Mouse (Mus musculus) liver, adult 2 months (tissue): ENCODE measurements around the gene Zkscan16. TPM values are rescaled to one million over a fixed set of nuclear protein-coding genes. Genes with fewer than 3 reads are reported as not detected.

Source experiments
- DNase-seq: peaks from one replicate; pipeline ENCODE4 v3.0.0-alpha.2; 2011; ENCODE audit warnings: low read depth, low spot score; ENCODE audit errors: extremely low read depth
- H3K27ac ChIP-seq: fragments of 200-500 bp; replicated peaks from 2 replicates; pipeline ENCODE4 v1.5.1; 2012; ENCODE audit warnings: low read depth, mild to moderate bottlenecking, control low read depth, inconsistent platforms, low read length; ENCODE audit not compliant: insufficient read depth
- H3K27me3 ChIP-seq: fragments of 200-500 bp; 2 replicates; pipeline ENCODE4 v1.6.1; 2012; ENCODE audit warnings: mild to moderate bottlenecking, moderate library complexity, low read length, inconsistent platforms; ENCODE audit not compliant: control insufficient read depth, insufficient read depth
- H3K36me3 ChIP-seq: fragments of 200-500 bp; 2 replicates; pipeline ENCODE4 v1.6.1; 2012; ENCODE audit warnings: low read length, inconsistent platforms; ENCODE audit not compliant: control insufficient read depth, insufficient read depth
- H3K4me1 ChIP-seq: fragments of 200-500 bp; 2 replicates; pipeline ENCODE4 v1.6.1; 2011; ENCODE audit warnings: low read length; ENCODE audit not compliant: control insufficient read depth, insufficient read depth
- H3K4me3 ChIP-seq: fragments of 200-500 bp; 2 replicates; pipeline ENCODE4 v1.5.1; 2011; ENCODE audit warnings: low read depth, mild to moderate bottlenecking, control low read depth, low read length, moderate library complexity; ENCODE audit not compliant: insufficient read depth
- H3K79me2 ChIP-seq: fragments of 200-500 bp; 2 replicates; pipeline ENCODE4 v1.6.1; 2012; ENCODE audit warnings: inconsistent platforms, mild to moderate bottlenecking, low read length, moderate library complexity; ENCODE audit not compliant: control insufficient read depth, insufficient read depth
- H3K9ac ChIP-seq: fragments of 200-500 bp; 2 replicates; pipeline ENCODE4 v1.6.1; 2012; ENCODE audit warnings: low read depth, mild to moderate bottlenecking, control low read depth, inconsistent platforms, low read length
- CTCF ChIP-seq: fragments of 200-500 bp; IDR thresholded peaks from 2 replicates; pipeline ENCODE4 v1.5.1; 2011; ENCODE audit warnings: low read depth, low read length, control low read depth
- POLR2A ChIP-seq: fragments of 200-500 bp; IDR thresholded peaks from 2 replicates; pipeline ENCODE4 v1.6.1; 2011; ENCODE audit warnings: low read length, control low read depth; ENCODE audit not compliant: insufficient read depth; ENCODE audit errors: extremely low read depth
- WGBS: fragments of 180-500 bp; shearing (Covaris S2); methylation state at CpG from one replicate; pipeline ENCODE4 v1.1.7; 2018; 5-methylcytosine and 5-hydroxymethylcytosine counted together
- polyA plus RNA-seq: library from polyadenylated mRNA; depleted of rRNA; stranded (reverse); fragments of >200 nt; gene quantifications from 2 replicates; pipeline ENCODE4 v1.2.3, GENCODE M21; 2012
- total RNA-seq: library from RNA; depleted of rRNA; stranded (reverse); fragments of >200 nt; gene quantifications from 2 replicates; pipeline ENCODE4 v1.2.3, GENCODE M21; 2014

Gene Zkscan16
- total and polyA plus RNA-seq, 2 experiments, result not detected

DNA sequence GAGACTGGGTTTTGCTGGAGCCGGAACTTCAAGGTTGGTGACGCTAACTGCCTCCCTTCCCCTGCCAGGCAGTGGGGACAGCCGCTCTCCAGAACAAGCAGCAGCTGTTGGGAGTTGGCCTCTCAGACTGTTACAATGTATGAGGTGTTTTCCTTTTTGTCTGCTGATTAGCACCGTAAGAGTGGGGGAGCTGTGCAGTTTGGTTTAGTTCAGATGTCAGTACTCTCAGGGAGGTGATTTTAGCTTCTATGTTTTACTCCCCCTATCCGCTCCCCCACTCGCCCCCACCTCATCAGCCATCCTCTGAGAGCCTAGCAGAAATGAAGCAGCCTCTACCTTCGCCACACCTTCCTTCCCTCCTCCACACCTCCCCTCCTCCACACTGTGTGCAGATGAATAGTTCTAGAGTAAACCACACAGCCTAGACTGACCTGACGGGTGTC, 51.8 kb downstream of the Zkscan16 start:
- no peaks in the 10 kb centered on the region for H3K36me3 ChIP-seq
- H3K27me3 ChIP-seq, result 0 out of 2 replicates have a peak, but pooled peaks cover 2% of the 10 kb centered on the region
- no peak for DNase-seq
- 86% methylated on average over 8 of the region's 8 CpGs for WGBS
- H3K4me3 ChIP-seq, result no peak overlapping the region
- TF ChIP-seq CTCF (no peak), POLR2A (no peak)
- no peak overlapping the region for H3K9ac ChIP-seq
- no peak overlapping the region for H3K27ac ChIP-seq
- no peaks in the 10 kb centered on the region for H3K79me2 ChIP-seq
- no peaks in the 10 kb centered on the region for H3K4me1 ChIP-seq

DNA sequence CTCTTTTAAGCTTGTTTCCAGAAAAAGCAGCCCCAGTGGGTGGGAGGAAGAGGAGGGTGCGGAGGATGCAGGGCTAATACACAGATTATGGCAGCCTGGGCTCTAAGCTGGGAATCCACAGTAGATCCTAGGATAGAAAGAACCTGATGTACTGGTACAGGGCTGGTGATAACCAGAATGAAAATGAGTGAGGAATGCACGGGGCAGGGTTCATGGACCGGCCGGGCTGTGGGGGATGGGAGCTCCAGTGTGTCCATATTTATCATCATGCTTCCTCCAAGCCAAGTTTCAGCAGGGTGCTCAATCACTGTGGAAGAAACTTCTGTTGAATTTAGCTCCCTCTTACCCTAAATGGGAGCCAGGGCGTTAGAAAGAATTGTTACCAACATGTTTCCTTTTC, 53.7 kb downstream of the Zkscan16 start:
- no peak for TF ChIP-seq POLR2A
- no peak for TF ChIP-seq CTCF
- H3K9ac ChIP-seq, result no peak overlapping the region
- no peak for DNase-seq
- H3K36me3 ChIP-seq, result no peaks in the 10 kb centered on the region
- H3K4me1 ChIP-seq, result no peaks in the 10 kb centered on the region
- no peak overlapping the region for H3K4me3 ChIP-seq
- no peak overlapping the region for H3K27ac ChIP-seq
- 0 out of 2 replicates have a peak, but pooled peaks cover 2% of the 10 kb centered on the region for H3K27me3 ChIP-seq
- H3K79me2 ChIP-seq, result no peaks in the 10 kb centered on the region
- WGBS, result 38% methylated on average over 5 of the region's 5 CpGs

DNA sequence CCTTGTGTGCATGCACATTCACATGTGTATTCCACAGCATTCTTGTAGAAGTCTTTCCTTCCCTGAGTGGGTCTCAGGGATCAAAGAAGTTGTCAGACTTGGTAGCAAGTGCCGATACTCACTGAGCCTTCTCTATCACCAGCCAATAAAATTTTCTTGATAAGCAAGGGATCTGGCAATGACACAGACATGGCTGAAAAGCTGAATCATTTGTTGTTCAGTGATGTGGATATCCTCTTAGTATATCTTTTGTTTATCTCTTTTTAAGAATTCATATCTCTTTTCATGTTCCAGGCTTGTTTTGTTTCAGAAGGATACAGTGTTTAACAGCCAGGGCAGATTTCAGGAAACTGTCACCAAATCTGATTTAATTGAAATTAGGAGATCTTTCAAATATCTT, 55.3 kb downstream of the Zkscan16 start:
- peaks cover 2% of the 10 kb centered on the region for H3K4me1 ChIP-seq
- WGBS, result 76% methylated on average over 1 of the region's 1 CpGs
- H3K27ac ChIP-seq, result no peak overlapping the region
- TF ChIP-seq CTCF (no peak), POLR2A (no peak)
- DNase-seq, result no peak
- no peaks in the 10 kb centered on the region for H3K36me3 ChIP-seq
- no peak overlapping the region for H3K9ac ChIP-seq
- peaks cover 3% of the 10 kb centered on the region; the same call in 1 of the 2 replicates for H3K79me2 ChIP-seq
- no peaks in the 10 kb centered on the region for H3K27me3 ChIP-seq
- H3K4me3 ChIP-seq, result no peak overlapping the region

DNA sequence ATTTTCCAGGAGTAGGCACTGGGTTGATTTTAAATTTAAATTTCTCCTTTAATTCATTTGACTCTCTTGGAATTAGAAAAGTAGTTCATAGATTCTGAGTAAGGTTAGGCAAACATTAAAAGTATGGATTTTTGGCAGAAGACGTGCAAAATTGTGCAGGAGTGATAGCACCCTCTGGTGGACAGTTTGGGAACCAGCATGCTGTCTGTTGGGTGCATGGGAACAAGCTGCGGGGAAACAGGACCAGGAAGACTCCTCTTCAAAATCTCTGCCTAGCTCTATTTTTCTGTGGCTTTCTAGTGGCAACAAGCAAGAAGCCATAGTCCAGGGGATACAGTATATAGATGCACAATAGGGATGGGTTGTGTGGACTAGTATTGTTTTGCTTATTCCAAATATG, 56.3 kb downstream of the Zkscan16 start:
- no peak for TF ChIP-seq POLR2A
- peak; percentile 81 for TF ChIP-seq CTCF
- Histone ChIP-seq H3K79me2 (peaks cover 8% of the 10 kb centered on the region; the same call in 1 of the 2 replicates), H3K9ac (no peak overlapping the region), H3K4me1 (peaks cover 4% of the 10 kb centered on the region), H3K4me3 (no peak overlapping the region), H3K27me3 (no peaks in the 10 kb centered on the region), H3K36me3 (no peaks in the 10 kb centered on the region), H3K27ac (no peak overlapping the region)
- 0% methylated on average over 2 of the region's 2 CpGs for WGBS
- peak; percentile 72 for DNase-seq

DNA sequence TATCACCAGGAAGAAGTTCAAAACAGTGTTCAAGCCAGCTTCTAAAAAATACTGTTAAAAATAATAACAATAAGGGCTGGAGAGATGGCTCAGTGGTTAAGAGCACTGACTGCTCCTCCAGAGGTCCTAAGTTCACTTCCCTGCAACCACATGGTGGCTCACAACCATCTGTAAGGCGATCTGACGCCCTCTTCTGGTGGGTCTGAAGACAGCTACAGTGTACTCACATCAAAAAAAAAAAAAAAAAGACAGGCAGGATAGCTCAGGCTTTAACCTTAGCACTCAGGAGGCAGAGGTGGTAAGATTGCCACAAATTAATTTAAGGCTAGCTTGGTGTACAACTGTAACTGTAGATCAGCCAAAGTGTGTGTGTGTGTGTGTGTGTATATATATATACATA, 57.2 kb downstream of the Zkscan16 start:
- Histone ChIP-seq H3K9ac (no peak overlapping the region), H3K4me1 (peaks cover 11% of the 10 kb centered on the region), H3K79me2 (peaks cover 12% of the 10 kb centered on the region; the same call in 1 of the 2 replicates), H3K4me3 (no peak overlapping the region), H3K27ac (no peak overlapping the region), H3K36me3 (no peaks in the 10 kb centered on the region), H3K27me3 (no peaks in the 10 kb centered on the region)
- DNase-seq, result peak; percentile 72
- TF ChIP-seq POLR2A (no peak), CTCF (peak; percentile 35; the same call in 1 of the 2 replicates)
- WGBS, result 4% methylated on average over 2 of the region's 2 CpGs

DNA sequence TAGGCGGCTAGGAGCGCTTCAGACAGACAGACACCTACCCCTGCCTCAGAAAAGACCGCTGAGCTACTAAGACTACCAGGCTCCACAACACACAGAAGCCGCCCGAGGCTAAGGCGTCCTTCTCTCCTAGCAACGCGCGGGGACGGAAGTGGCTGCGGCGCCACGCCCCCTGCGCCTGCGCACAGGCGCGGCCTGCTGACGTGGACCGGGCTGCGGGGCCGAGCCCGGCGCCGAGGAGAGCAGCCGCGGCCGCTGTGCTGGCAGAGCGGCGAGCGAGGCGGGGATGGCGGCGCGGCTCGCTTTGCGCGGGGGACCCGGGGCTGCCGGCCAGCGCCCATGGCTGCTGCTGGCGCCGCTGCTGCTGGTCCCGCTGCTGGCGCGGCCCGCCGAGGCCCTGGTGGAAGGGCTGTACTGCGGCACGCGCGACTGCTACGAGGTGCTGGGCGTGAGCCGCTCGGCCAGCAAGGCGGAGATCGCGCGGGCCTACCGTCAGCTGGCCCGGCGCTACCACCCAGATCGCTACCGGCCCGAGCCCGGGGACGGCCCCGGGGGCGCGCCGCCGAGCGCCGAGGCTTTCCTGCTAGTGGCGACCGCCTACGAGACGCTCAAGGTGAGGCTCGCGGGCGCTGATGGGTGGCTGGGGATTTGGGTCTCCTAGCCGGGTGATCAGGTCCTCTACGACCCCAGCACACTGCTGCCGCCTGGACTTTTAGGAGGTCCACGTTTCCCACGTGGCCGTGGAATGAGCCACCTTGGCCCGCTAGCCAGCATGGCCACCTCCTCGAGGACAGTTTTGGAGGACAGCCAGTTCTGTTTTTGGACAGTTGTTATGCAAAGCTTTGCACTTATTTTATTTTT, 59.7 kb downstream of the Zkscan16 start, which contains the start of gene Gm20503:
Gene Gm20503 (plus strand): TSS at position 263 of the 858 bp plus-strand sequence.
- H3K27me3 ChIP-seq, result no peaks in the 10 kb centered on the region
- under 1% methylated on average over 84 of the region's 89 CpGs for WGBS
- H3K36me3 ChIP-seq, result no peaks in the 10 kb centered on the region
- H3K4me3 ChIP-seq, result peak within 1 kb of the TSS; percentile 62
- peaks cover 23% of the 10 kb centered on the region for H3K4me1 ChIP-seq
- H3K9ac ChIP-seq, result peak within 1 kb of the TSS; percentile 97
- no peak for TF ChIP-seq CTCF
- peak; percentile 80 for TF ChIP-seq POLR2A
- H3K27ac ChIP-seq, result peak within 1 kb of the TSS; percentile 96
- DNase-seq, result peak; percentile 65
- H3K79me2 ChIP-seq, result peaks cover 21% of the 10 kb centered on the region; the same call in 1 of the 2 replicates
